Mouse (Mus musculus): ENCODE data around the gene Eef2kmt. TPM values are rescaled to one million over a fixed set of nuclear protein-coding genes. Genes with fewer than 3 reads are reported as not detected.

Gene Eef2kmt
- polyA plus RNA-seq, 1 experiment from 2014 or later: 31.9 TPM

DNA sequence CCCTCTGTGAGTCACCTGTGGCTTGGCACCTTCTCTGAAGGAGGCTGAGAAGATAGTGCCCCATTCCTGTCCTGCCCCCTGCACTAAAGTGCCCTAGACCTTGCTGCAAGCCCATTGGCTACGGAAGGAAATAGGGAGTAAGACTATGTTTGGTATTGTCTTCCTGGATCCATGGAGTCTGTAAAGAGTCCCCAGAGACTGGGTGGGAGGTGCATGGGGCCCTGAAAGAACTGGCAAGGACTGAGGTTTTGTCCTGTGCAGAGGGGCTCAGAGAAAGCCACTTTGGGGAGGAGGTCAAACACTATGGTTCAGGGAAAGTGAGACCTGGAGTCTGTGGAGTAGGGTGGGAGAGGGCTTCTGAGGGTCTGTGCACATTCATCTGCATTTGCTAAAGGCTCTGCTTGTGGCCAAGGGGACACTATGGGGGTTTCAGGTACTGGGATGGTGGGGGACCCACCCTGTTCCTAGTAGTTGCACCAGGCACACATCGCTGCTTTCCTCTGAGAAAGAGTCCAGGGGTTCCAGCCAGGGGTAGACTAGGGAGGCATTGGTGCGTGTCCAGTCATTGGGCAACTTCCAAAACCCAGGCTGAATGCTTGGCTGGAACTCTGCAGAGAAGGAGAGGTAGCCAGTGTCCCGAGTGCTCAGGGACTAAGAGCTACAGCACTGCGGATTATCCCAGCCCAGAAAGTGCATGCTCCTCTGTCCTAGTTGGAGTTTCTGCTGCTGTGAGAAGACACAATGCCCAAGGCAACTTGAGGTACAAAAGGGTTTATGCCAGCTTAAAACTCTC is 38.2 kb downstream of the Eef2kmt start:
- WGBS: 66% methylated on average over 5 of the region's 5 CpGs

GRCm38 (mm10) chr16:5216686-5217085 is 39.1 kb downstream of the Eef2kmt start:
- WGBS: 54% methylated on average over 6 of the region's 6 CpGs
- ATAC-seq (replicated peaks; ENCODE audit: low FRiP score): no peak

More for the DNA sequence above, 38.2 kb downstream of the Eef2kmt start:
- Histone ChIP-seq H3K4me2 (no peak overlapping the region), H3K36me3 (no peaks in the 10 kb centered on the region), H3K27me3 (peaks cover 3% of the 10 kb centered on the region), H3K9me3 (replicated peaks) (no peaks in the 10 kb centered on the region), H3K27ac (no peak overlapping the region), H3K9ac (no peak overlapping the region), H3K4me1 (0 out of 2 replicates have a peak, but pooled peaks cover 4% of the 10 kb centered on the region), H3K4me3 (replicated peaks) (no peak overlapping the region)
- peak; percentile 56; the same call in 1 of the 2 replicates for ATAC-seq (replicated peaks; ENCODE audit: low FRiP score)

DNA sequence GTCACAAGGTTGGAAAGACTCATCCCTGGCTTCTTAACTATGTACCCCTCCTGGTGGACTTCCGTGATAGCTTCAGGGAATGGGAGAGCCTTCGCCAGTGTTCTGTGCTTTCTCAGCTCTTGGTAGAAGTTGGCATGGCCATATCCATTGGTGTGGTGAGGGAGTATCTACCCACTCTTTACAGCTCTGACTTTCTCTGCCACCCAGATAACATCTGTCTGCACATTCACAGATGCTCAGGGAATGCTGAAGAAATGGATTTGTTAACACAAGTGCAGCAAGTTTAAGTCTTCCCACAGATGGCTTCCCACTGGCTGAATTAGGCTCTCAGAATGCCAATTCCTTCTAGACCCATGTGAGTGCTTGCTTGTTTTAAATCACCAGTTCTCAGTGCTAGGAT is 41.7 kb downstream of the Eef2kmt start:
- H3K36me3 ChIP-seq: no peaks in the 10 kb centered on the region
- 0 out of 2 replicates have a peak, but pooled peaks cover 4% of the 10 kb centered on the region for H3K4me1 ChIP-seq
- H3K27ac ChIP-seq: no peak overlapping the region
- H3K4me2 ChIP-seq: no peak overlapping the region
- H3K27me3 ChIP-seq: no peaks in the 10 kb centered on the region; the same call in 1 of the 2 replicates
- no peak for ATAC-seq (replicated peaks; ENCODE audit: low FRiP score)
- no peak overlapping the region for H3K9ac ChIP-seq
- no peaks in the 10 kb centered on the region for H3K9me3 ChIP-seq (replicated peaks)
- no peak overlapping the region for H3K4me3 ChIP-seq (replicated peaks)
- 92% methylated on average over 2 of the region's 2 CpGs for WGBS

More at GRCm38 (mm10) chr16:5216686-5217085, 39.1 kb downstream of the Eef2kmt start:
- Histone ChIP-seq H3K4me3 (replicated peaks) (no peak overlapping the region), H3K9me3 (replicated peaks) (no peaks in the 10 kb centered on the region), H3K4me2 (no peak overlapping the region), H3K4me1 (0 out of 2 replicates have a peak, but pooled peaks cover 4% of the 10 kb centered on the region), H3K27ac (no peak overlapping the region), H3K9ac (no peak overlapping the region), H3K36me3 (no peaks in the 10 kb centered on the region), H3K27me3 (peaks cover 3% of the 10 kb centered on the region)

- WGBS: 79% methylated on average over 3 of the region's 3 CpGs
- H3K27me3 ChIP-seq: no peaks in the 10 kb centered on the region
- no peaks in the 10 kb centered on the region for H3K36me3 ChIP-seq
- no peak overlapping the region for H3K4me3 ChIP-seq (replicated peaks)
- H3K4me1 ChIP-seq: no peaks in the 10 kb centered on the region
- no peak overlapping the region for H3K4me2 ChIP-seq
- no peaks in the 10 kb centered on the region for H3K9me3 ChIP-seq (replicated peaks)
- H3K27ac ChIP-seq: no peak overlapping the region
- no peak for ATAC-seq (replicated peaks; ENCODE audit: low FRiP score)
- no peak overlapping the region for H3K9ac ChIP-seq
Measured at GRCm38 (mm10) chr16:5212150-5212549, 43.6 kb downstream of the Eef2kmt start.

- no peaks in the 10 kb centered on the region for H3K4me1 ChIP-seq
- WGBS: 72% methylated on average over 2 of the region's 2 CpGs
- no peak overlapping the region for H3K9ac ChIP-seq
- no peak overlapping the region for H3K4me3 ChIP-seq (replicated peaks)
- no peak for ATAC-seq (replicated peaks; ENCODE audit: low FRiP score)
- no peak overlapping the region for H3K27ac ChIP-seq
- no peaks in the 10 kb centered on the region for H3K36me3 ChIP-seq
- H3K27me3 ChIP-seq: no peaks in the 10 kb centered on the region
- H3K9me3 ChIP-seq (replicated peaks): no peaks in the 10 kb centered on the region
- H3K4me2 ChIP-seq: no peak overlapping the region
Measured at GRCm38 (mm10) chr16:5210365-5210764, 45.4 kb downstream of the Eef2kmt start.

GRCm38 (mm10) chr16:5206051-5206450 is 49.7 kb downstream of the Eef2kmt start:
- no peak overlapping the region for H3K4me3 ChIP-seq (replicated peaks)
- ATAC-seq (replicated peaks; ENCODE audit: low FRiP score): no peak
- 0 out of 2 replicates have a peak, but pooled peaks cover 4% of the 10 kb centered on the region for H3K36me3 ChIP-seq
- H3K4me2 ChIP-seq: no peak overlapping the region
- no peak overlapping the region for H3K9ac ChIP-seq
- no peaks in the 10 kb centered on the region for H3K9me3 ChIP-seq (replicated peaks)
- H3K27ac ChIP-seq: no peak overlapping the region
- WGBS: 67% methylated on average over 5 of the region's 5 CpGs
- H3K4me1 ChIP-seq: peaks cover 15% of the 10 kb centered on the region
- no peaks in the 10 kb centered on the region for H3K27me3 ChIP-seq

DNA sequence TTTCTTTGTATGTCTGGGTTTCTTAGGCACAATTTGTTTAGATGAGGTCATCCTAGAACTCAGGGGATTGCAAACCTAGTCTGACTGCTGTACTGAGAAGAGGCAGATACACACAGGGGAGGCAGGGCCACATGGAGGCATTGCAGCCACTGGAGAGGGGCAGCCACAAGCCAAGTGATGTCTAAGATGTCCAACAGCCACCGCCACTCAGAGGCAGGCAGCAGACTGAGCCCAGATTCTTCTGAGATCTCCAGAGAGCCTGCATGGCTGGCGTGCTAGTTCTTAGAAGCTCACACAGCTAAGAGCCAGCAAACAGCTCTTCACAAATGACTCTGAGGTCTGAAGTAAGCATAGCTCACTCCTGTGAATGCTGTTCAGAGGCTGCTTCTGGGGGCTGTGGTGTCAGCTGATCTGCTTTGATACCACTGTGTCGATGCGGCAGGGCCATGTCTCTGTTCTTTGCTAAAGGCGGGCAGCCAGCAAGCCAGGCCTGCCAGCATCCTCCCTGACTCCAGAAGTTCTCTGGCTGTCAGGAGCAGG is 50.3 kb downstream of the Eef2kmt start:
- 89% methylated on average over 5 of the region's 5 CpGs for WGBS
- peaks cover 15% of the 10 kb centered on the region for H3K4me1 ChIP-seq
- no peaks in the 10 kb centered on the region for H3K9me3 ChIP-seq (replicated peaks)
- no peak overlapping the region for H3K27ac ChIP-seq
- H3K27me3 ChIP-seq: no peaks in the 10 kb centered on the region
- no peak for ATAC-seq (replicated peaks; ENCODE audit: low FRiP score)
- 0 out of 2 replicates have a peak, but pooled peaks cover 4% of the 10 kb centered on the region for H3K36me3 ChIP-seq
- no peak overlapping the region for H3K4me3 ChIP-seq (replicated peaks)
- no peak overlapping the region for H3K4me2 ChIP-seq
- H3K9ac ChIP-seq: no peak overlapping the region

GRCm38 (mm10) chr16:5203668-5204433 is 51.9 kb downstream of the Eef2kmt start, which contains the start of gene Nagpa:
Nagpa (minus strand) TSS chr16:5204012.
- 4% methylated on average over 38 of the region's 40 CpGs for WGBS
- H3K9ac ChIP-seq: peak within 1 kb of the TSS; percentile 60
- H3K27ac ChIP-seq: 0 out of 2 replicates have a peak within 1 kb of the TSS, but pooled peaks have one; percentile 13
- peak within 1 kb of the TSS; percentile 89 for H3K4me2 ChIP-seq
- no peaks in the 10 kb centered on the region for H3K27me3 ChIP-seq
- ATAC-seq (replicated peaks; ENCODE audit: low FRiP score): peak; percentile 87
- peaks cover 18% of the 10 kb centered on the region for H3K36me3 ChIP-seq
- H3K4me1 ChIP-seq: peaks cover 15% of the 10 kb centered on the region
- no peaks in the 10 kb centered on the region for H3K9me3 ChIP-seq (replicated peaks)
- H3K4me3 ChIP-seq (replicated peaks): peak within 1 kb of the TSS; percentile 96

DNA sequence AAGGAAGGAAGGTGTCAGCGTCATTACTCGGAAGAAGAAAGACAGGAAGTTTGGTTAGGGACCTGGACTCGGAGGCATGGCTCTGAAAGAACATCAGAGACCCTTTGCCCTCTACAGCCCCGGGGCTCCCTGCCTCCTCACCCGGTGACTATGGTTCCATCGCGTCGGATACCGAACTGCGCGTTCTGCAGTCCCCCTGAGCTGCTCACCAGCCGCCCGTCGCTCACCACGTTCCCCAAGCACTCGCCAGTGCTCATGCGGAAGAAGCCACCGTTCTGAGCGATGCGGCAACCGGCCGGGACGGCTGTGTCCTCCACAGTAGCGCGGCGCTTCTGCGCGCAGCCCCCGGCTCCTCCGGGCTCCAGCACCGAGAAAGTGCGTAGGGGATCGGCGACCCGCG is 52.6 kb downstream of the Eef2kmt start:
- no peaks in the 10 kb centered on the region for H3K9me3 ChIP-seq (replicated peaks)
- H3K4me3 ChIP-seq (replicated peaks): peak overlapping the region; percentile 96
- WGBS: under 1% methylated on average over 36 of the region's 36 CpGs
- ATAC-seq (replicated peaks; ENCODE audit: low FRiP score): peak; percentile 47
- H3K27ac ChIP-seq: no peak overlapping the region
- H3K27me3 ChIP-seq: no peaks in the 10 kb centered on the region
- peak overlapping the region; percentile 89 for H3K4me2 ChIP-seq
- peaks cover 15% of the 10 kb centered on the region for H3K4me1 ChIP-seq
- H3K9ac ChIP-seq: peak overlapping the region; percentile 60
- H3K36me3 ChIP-seq: peaks cover 22% of the 10 kb centered on the region

DNA sequence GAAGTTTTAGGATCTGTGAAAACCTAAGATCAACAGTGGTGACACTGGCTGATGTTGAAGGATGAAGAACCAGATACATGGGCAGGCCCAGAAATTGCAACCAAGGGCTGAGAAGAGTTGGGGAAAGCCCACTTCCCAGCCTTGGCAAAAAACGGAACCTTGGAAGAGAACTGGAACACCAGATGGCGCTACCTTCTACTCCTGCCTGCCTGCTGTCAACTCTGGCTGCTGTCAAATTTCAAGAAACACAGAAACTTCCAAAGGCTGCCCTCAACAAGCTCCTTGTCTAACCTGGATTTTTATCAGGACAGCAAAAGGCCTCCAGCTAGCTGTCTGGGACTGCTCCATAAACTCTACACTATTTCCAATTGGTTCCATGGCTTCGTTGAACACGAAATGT is 53.1 kb downstream of the Eef2kmt start:
- Histone ChIP-seq H3K4me1 (peaks cover 15% of the 10 kb centered on the region), H3K4me3 (replicated peaks) (peak overlapping the region; percentile 96), H3K27me3 (no peaks in the 10 kb centered on the region), H3K9ac (no peak overlapping the region), H3K4me2 (peak overlapping the region; percentile 89), H3K27ac (no peak overlapping the region), H3K36me3 (peaks cover 28% of the 10 kb centered on the region), H3K9me3 (replicated peaks) (no peaks in the 10 kb centered on the region)
- 12% methylated on average over 4 of the region's 4 CpGs for WGBS
- no peak for ATAC-seq (replicated peaks; ENCODE audit: low FRiP score)

GRCm38 (mm10) chr16:5195080-5195479 is 60.7 kb downstream of the Eef2kmt start:
- Histone ChIP-seq H3K9me3 (replicated peaks) (no peaks in the 10 kb centered on the region), H3K4me3 (replicated peaks) (no peak overlapping the region), H3K27me3 (no peaks in the 10 kb centered on the region), H3K27ac (no peak overlapping the region), H3K4me1 (no peaks in the 10 kb centered on the region), H3K36me3 (peaks cover 26% of the 10 kb centered on the region), H3K9ac (no peak overlapping the region), H3K4me2 (no peak overlapping the region)
- ATAC-seq (replicated peaks; ENCODE audit: low FRiP score): no peak
- WGBS: 30% methylated on average over 6 of the region's 6 CpGs

Measured in kidney, embryonic 15.5 days (tissue).